In genomic region chr5:98951566-98951965, GRCm38 (mm10) we compare ENCODE assay signal across 20 mouse cellular contexts.
A peak's percentile ranks its signal among the peaks of the same experiment; 100 is the strongest.
DNase-seq lines count a peak whose midpoint lies in the region; ATAC-seq and TF ChIP-seq lines count a peak whose summit lies in the region.
"Had no signal": no experiment of that assay in that cellular context is flagged by ENCODE, and none has a peak within 500 bp of the region (broad histone marks: within the 10 kb centered on the region; RNA-seq: fewer than 3 reads in every experiment).

No protein-coding gene starts in this region.

- DNase-seq in ovary, postnatal 10 days (ENCODE audit: low spot score) = no peak
- DNase-seq in frontal cortex, postnatal 25 days (ENCODE audit: low spot score in 2 of 2) = no peak
- DNase-seq in adrenal gland, adult 18-20 months (ENCODE audit: low spot score in 2 of 2) = no peak
- DNase-seq: adrenal gland, adult 8-10 months; adrenal gland, postnatal 14 days; adrenal gland, postnatal 36 days; cerebellum, adult 18-20 months; cerebellum, adult 8-10 months; cerebellum, adult 9-11 months; cerebellum, postnatal 25 days had no signal

- ATAC-seq in intestine, embryonic 15.5 days = peak; percentile 83
- ATAC-seq in intestine, postnatal 0 days = peak; percentile 90
- ATAC-seq: forebrain, embryonic 14.5 days; forebrain, embryonic 16.5 days had no signal

- H3K36me3 ChIP-seq in intestine, embryonic 15.5 days = no peaks in the 10 kb centered on the region
- 0 out of 2 replicates have a peak, but pooled peaks cover 6% of the 10 kb centered on the region for H3K36me3 ChIP-seq in intestine, postnatal 0 days (ENCODE audit: control insufficient read depth, insufficient read depth)
- H3K36me3 ChIP-seq: embryonic facial prominence, embryonic 10.5 days; embryonic facial prominence, embryonic 12.5 days; forebrain, embryonic 10.5 days; forebrain, embryonic 12.5 days had no signal

- H3K9ac ChIP-seq in intestine, embryonic 15.5 days = no peak overlapping the region
- no peak overlapping the region for H3K9ac ChIP-seq in intestine, postnatal 0 days (ENCODE audit: low read depth, low read length)
- H3K9ac ChIP-seq: embryonic facial prominence, embryonic 12.5 days; forebrain, embryonic 12.5 days had no signal

- WGBS in intestine, embryonic 15.5 days = 62% methylated on average over 4 of the region's 4 CpGs
- WGBS in intestine, postnatal 0 days = 44% methylated on average over 4 of the region's 4 CpGs

- no peak overlapping the region for H3K4me2 ChIP-seq in intestine, embryonic 15.5 days (replicated peaks)
- H3K4me2 ChIP-seq in intestine, postnatal 0 days (replicated peaks; ENCODE audit: low read depth) = no peak overlapping the region
- H3K4me2 ChIP-seq: embryonic facial prominence, embryonic 12.5 days; forebrain, embryonic 12.5 days had no signal

- H3K27ac ChIP-seq in embryonic fibroblast, embryonic 13.5 days (ENCODE audit: insufficient read depth, low read length) = peak overlapping the region; percentile 78
- H3K27ac ChIP-seq in intestine, embryonic 15.5 days = no peak overlapping the region
- 0 out of 2 replicates have a peak overlapping the region, but pooled peaks have one; percentile 35 for H3K27ac ChIP-seq in intestine, postnatal 0 days (ENCODE audit: low read depth, low read length)
- H3K27ac ChIP-seq: embryonic facial prominence, embryonic 10.5 days; embryonic facial prominence, embryonic 12.5 days; forebrain, embryonic 10.5 days; forebrain, embryonic 12.5 days had no signal

- TF ChIP-seq CTCF in embryonic fibroblast, embryonic 13.5 days (IDR thresholded peaks at IDR 0.05; ENCODE audit: borderline replicate concordance, insufficient read depth, low read length) = no peak
- no peak for TF ChIP-seq CTCF in intestine, postnatal 0 days (IDR thresholded peaks at IDR 0.05; ENCODE audit: low read depth)

- H3K27me3 ChIP-seq in intestine, embryonic 15.5 days (replicated peaks) = no peaks in the 10 kb centered on the region
- no peaks in the 10 kb centered on the region for H3K27me3 ChIP-seq in intestine, postnatal 0 days (replicated peaks; ENCODE audit: control insufficient read depth, insufficient read depth, low read length)
- H3K27me3 ChIP-seq: embryonic facial prominence, embryonic 12.5 days; forebrain, embryonic 12.5 days had no signal

- H3K9me3 ChIP-seq in intestine, embryonic 15.5 days = no peaks in the 10 kb centered on the region
- H3K9me3 ChIP-seq in intestine, postnatal 0 days (ENCODE audit: control insufficient read depth) = no peaks in the 10 kb centered on the region
- H3K9me3 ChIP-seq: embryonic facial prominence, embryonic 10.5 days; embryonic facial prominence, embryonic 12.5 days; forebrain, embryonic 10.5 days; forebrain, embryonic 12.5 days had no signal

- no peak overlapping the region for H3K4me3 ChIP-seq in embryonic fibroblast, embryonic 13.5 days (ENCODE audit: insufficient read depth, low read length)
- H3K4me3 ChIP-seq in intestine, embryonic 15.5 days (replicated peaks) = no peak overlapping the region
- H3K4me3 ChIP-seq in intestine, postnatal 0 days (ENCODE audit: low read depth, low read length) = no peak overlapping the region
- H3K4me3 ChIP-seq: embryonic facial prominence, embryonic 10.5 days; embryonic facial prominence, embryonic 12.5 days; erythroblast, embryonic 14.5 days; forebrain, embryonic 10.5 days; forebrain, embryonic 12.5 days had no signal

- TF ChIP-seq POLR2A in embryonic fibroblast, embryonic 13.5 days (IDR thresholded peaks at IDR 0.05; ENCODE audit: low read depth, low read length) = no peak

- peaks cover 5% of the 10 kb centered on the region for H3K4me1 ChIP-seq in embryonic fibroblast, embryonic 13.5 days (ENCODE audit: control insufficient read depth, insufficient read depth, low read length)
- H3K4me1 ChIP-seq in intestine, embryonic 15.5 days (replicated peaks) = no peaks in the 10 kb centered on the region
- H3K4me1 ChIP-seq in intestine, postnatal 0 days (replicated peaks; ENCODE audit: control insufficient read depth, insufficient read depth, low read length) = 0 out of 2 replicates have a peak, but pooled peaks cover 6% of the 10 kb centered on the region
- H3K4me1 ChIP-seq: embryonic facial prominence, embryonic 10.5 days; embryonic facial prominence, embryonic 12.5 days; forebrain, embryonic 12.5 days had no signal
